Mouse (Mus musculus) left cerebral cortex, adult 6 months (tissue): ENCODE measurements around the gene Toporsl. TPM values are rescaled to one million over a fixed set of nuclear protein-coding genes. Genes with fewer than 3 reads are reported as not detected.

Source experiments
- long read RNA-seq, 2 experiments: library from polyadenylated mRNA; unstranded; transcript quantifications; one replicate each; pipeline ENCODE4 v2.0.0; 2019 to 2020
- polyA plus RNA-seq: library from polyadenylated mRNA; unstranded; fragments of <200 nt; fragmentation: Nextera tagmentation; gene quantifications from 2 replicates; pipeline ENCODE4 v1.2.3, GENCODE M21; 2021

Gene Toporsl
- not detected in 2 replicates for polyA plus RNA-seq
- long read RNA-seq, experiment 1, result 0 reads
- long read RNA-seq, experiment 2, result 0 reads

DNA sequence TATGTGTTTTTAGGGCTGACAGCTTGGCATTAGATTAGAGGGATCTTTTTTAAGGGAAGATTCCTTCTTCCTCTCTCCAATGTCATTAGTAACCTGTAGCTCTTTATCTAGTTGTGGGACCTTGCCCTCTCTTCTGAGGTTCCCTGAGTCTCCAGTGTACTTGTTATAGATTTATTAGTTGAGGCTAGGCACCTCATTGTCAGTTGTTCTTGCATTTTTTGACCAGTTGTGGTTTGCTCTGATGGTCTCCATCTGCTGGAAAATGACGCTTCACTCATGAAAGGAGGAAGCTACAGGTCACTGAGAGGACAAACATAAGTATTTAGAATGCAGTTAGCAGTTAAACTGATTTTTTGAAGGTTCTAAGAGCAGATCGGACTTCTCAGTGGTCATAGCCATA is at the start of gene Toporsl:
TSS of gene Toporsl (plus strand) at position 348 of the 400 bp plus-strand sequence.

Other genes with a start within 250 kb of the Toporsl start
- gene Smc2, start 157.0 kb upstream of the Toporsl start, polyA plus RNA-seq, result 6.5 and 9.4 TPM in 2 replicates
- not detected in 2 replicates for gene Vma21-ps, start 99.0 kb upstream of the Toporsl start, polyA plus RNA-seq
- not detected in 2 replicates for gene Olfr275, start 218.3 kb downstream of the Toporsl start, polyA plus RNA-seq